Mouse (Mus musculus): Measurements from ENCODE around the gene Dchs1.

GRCm38 (mm10) chr7:105802771-105803170 lies 15.3 kb upstream of the Dchs1 start:
- TF ChIP-seq CTCF (IDR thresholded peaks at IDR 0.05; ENCODE audit: control insufficient read depth, insufficient read depth, insufficient replicate concordance, low read depth, low read length) = no peak
- TF ChIP-seq POLR2A (IDR thresholded peaks at IDR 0.05; ENCODE audit: control insufficient read depth, low read depth, low read length) = no peak
